In the genomic region with DNA sequence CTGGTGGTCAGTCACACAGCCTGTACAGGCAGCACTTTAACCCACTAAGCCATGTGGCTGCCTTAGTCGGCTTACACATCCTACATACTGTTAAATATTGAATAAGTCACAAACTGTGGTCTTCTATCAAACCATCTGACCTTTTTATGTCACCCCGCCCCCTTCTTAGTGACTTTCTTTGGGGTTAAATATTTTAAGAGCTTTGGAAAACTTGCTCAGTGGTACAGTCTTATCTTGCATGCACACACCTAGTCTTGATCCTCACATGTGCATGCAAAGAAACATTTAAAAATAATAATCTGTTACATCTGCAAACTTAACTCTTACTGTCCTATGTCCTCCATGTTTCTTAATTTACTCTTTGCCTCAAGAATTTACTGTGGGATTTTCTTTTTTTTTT, we compare ENCODE assay signal across 25 mouse cellular contexts.
"Had no signal": no experiment of that assay in that cellular context is flagged by ENCODE, and none has a peak within 500 bp of the region (broad histone marks: within the 10 kb centered on the region; RNA-seq: fewer than 3 reads in every experiment).

No protein-coding gene starts in this region.

- H3K4me1 ChIP-seq: intestine, embryonic 15.5 days; kidney, embryonic 15.5 days; limb, embryonic 12.5 days; limb, embryonic 15.5 days; neural tube, embryonic 12.5 days; neural tube, embryonic 15.5 days had no signal

- H3K27ac ChIP-seq: intestine, embryonic 15.5 days; kidney, embryonic 15.5 days; left cerebral cortex, adult 2 months; limb, embryonic 12.5 days; limb, embryonic 15.5 days; macrophage; neural tube, embryonic 12.5 days; neural tube, embryonic 15.5 days; stomach, postnatal 0 days had no signal

- H3K9me3 ChIP-seq: intestine, embryonic 15.5 days; kidney, embryonic 15.5 days; limb, embryonic 12.5 days; limb, embryonic 15.5 days; neural tube, embryonic 12.5 days; neural tube, embryonic 15.5 days had no signal

- H3K4me3 ChIP-seq: intestine, embryonic 15.5 days; kidney, embryonic 15.5 days; left cerebral cortex, adult 2 months; limb, embryonic 12.5 days; limb, embryonic 15.5 days; megakaryocyte, embryonic 14.5 days; neural tube, embryonic 12.5 days; neural tube, embryonic 15.5 days had no signal

- H3K4me2 ChIP-seq: intestine, embryonic 15.5 days; kidney, embryonic 15.5 days; limb, embryonic 12.5 days; limb, embryonic 15.5 days; lung, embryonic 14.5 days; midbrain, embryonic 11.5 days; neural tube, embryonic 12.5 days; neural tube, embryonic 15.5 days had no signal

- DNase-seq: kidney, adult 11 months; kidney, adult 8-10 months; kidney, postnatal 14 days; kidney, postnatal 4 days; left cerebral cortex, postnatal 4 days; lung, embryonic 14.5 days; midbrain, embryonic 14.5 days; right cerebral cortex, adult 18-20 months; right cerebral cortex, postnatal 14 days; right cerebral cortex, postnatal 4 days; thymus, adult 2 months; thymus, postnatal 14 days; thymus, postnatal 4 days had no signal

- ATAC-seq: intestine, embryonic 15.5 days; lung, postnatal 0 days had no signal

- H3K27me3 ChIP-seq: intestine, embryonic 15.5 days; kidney, embryonic 15.5 days; limb, embryonic 12.5 days; limb, embryonic 15.5 days; megakaryocyte, embryonic 14.5 days; neural tube, embryonic 12.5 days; neural tube, embryonic 15.5 days had no signal

- H3K9ac ChIP-seq: intestine, embryonic 15.5 days; kidney, embryonic 15.5 days; limb, embryonic 12.5 days; limb, embryonic 15.5 days; lung, embryonic 14.5 days; neural tube, embryonic 12.5 days; neural tube, embryonic 15.5 days had no signal
